Mouse (Mus musculus) forebrain, embryonic 14.5 days (tissue): ENCODE data around the gene Tnfaip8l3. TPM values are rescaled to one million over a fixed set of nuclear protein-coding genes. Genes with fewer than 3 reads are reported as not detected.

Experiments
- ATAC-seq: fragments of 200-750 bp; cut with Nextera tagmentation; 2 replicates; pipeline ENCODE4 v1.8.0; 2017; ENCODE audit warnings: mild to moderate bottlenecking, moderate library complexity
- DNase-seq: peaks from one replicate; pipeline ENCODE4 v3.0.0-alpha.2; 2015; ENCODE audit warnings: low spot score
- H3K27ac ChIP-seq: fragments of 300-500 bp; sonication (generic); 2 replicates; pipeline ENCODE4 v1.5.1; 2014; ENCODE audit warnings: low read depth, mild to moderate bottlenecking, control low read depth, low read length, moderate library complexity
- H3K27me3 ChIP-seq: fragments of 300-500 bp; sonication (generic); replicated peaks from 2 replicates; pipeline ENCODE4 v1.6.1; 2014; ENCODE audit warnings: low read length, control low read depth, mixed read lengths; ENCODE audit not compliant: control insufficient read depth, insufficient read depth
- H3K36me3 ChIP-seq: fragments of 300-500 bp; sonication (generic); 2 replicates; pipeline ENCODE4 v1.6.1; 2014; ENCODE audit warnings: low read length, control low read depth; ENCODE audit not compliant: control insufficient read depth, insufficient read depth
- H3K4me1 ChIP-seq: fragments of 300-500 bp; sonication (generic); 2 replicates; pipeline ENCODE4 v1.6.1; 2014; ENCODE audit warnings: antibody characterized with exemption, low read length, control low read depth; ENCODE audit not compliant: control insufficient read depth, insufficient read depth
- H3K4me2 ChIP-seq: fragments of 300-500 bp; sonication (generic); 2 replicates; pipeline ENCODE4 v1.6.1; 2014; ENCODE audit warnings: mild to moderate bottlenecking, control low read depth, low read length
- H3K4me3 ChIP-seq: fragments of 300-500 bp; sonication (generic); 2 replicates; pipeline ENCODE4 v1.5.1; 2014; ENCODE audit warnings: low read depth, low read length, control low read depth
- H3K9ac ChIP-seq: fragments of 300-500 bp; sonication (generic); 2 replicates; pipeline ENCODE4 v1.6.1; 2014; ENCODE audit warnings: mild to moderate bottlenecking, low read length, control low read depth, moderate library complexity
- H3K9me3 ChIP-seq: fragments of 300-500 bp; sonication (generic); replicated peaks from 2 replicates; pipeline ENCODE4 v1.6.1; 2016; ENCODE audit warnings: low read length, control low read depth, mixed read lengths; ENCODE audit not compliant: control insufficient read depth
- WGBS: fragments of 180-500 bp; shearing (Covaris S2); extraction: QIAGEN DNeasy Blood & Tissue Kit; methylation state at CpG from one replicate; pipeline ENCODE4 v1.1.7; 2014; 5-methylcytosine and 5-hydroxymethylcytosine counted together
- polyA plus RNA-seq: library from polyadenylated mRNA; unstranded; fragments of >200 nt; fragmentation: Nextera tagmentation; extraction: Ambion mirVana; gene quantifications from 2 replicates; pipeline ENCODE4 v1.2.1, GENCODE M21; 2014

Gene Tnfaip8l3
- polyA plus RNA-seq, 1 experiment from 2014 or later, result 0.52 TPM

DNA sequence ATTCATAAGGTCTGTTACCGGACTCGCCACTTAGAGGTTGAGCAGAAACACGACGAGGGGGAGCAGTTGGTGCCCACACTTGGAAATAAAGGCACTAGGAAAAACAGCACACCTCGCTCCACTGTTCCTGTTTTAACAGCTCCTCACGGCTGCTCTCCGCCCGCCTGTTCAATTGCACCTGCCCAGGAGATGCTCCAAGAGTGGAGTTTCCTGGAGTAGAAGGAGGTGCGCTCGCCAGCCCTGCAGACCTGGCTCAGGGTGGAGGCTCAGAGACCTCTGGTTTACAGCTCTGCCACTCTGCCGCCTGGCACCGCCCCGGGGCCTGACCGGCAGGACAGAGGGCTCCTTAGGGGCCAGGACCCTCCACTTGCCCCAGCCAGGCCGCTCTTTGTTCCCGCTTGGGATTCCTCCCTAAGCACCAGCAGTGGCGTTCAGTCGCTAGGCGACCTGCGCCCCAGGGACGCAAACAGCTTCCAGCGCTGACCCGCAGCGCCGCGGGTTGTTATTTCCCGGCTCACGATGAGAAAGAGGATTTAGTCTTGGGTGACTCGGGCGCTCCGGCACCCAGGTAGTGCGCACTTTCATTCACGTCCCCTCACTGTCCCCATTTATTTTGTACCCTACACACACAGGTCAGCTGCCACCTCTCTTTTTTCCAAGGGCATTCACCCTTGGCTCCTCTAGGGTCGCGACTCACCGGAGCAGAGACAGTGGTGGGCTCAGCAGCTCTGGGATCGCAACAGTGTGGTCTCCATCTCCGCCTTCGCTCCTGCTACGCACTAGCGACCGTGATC is 93.7 kb downstream of the Tnfaip8l3 start:
- no peaks in the 10 kb centered on the region; the same call in 1 of the 2 replicates for H3K27me3 ChIP-seq
- peak; percentile 63 for DNase-seq
- peak overlapping the region; percentile 75 for H3K4me3 ChIP-seq
- peak overlapping the region; percentile 82 for H3K27ac ChIP-seq
- H3K9me3 ChIP-seq, result no peaks in the 10 kb centered on the region
- peak overlapping the region; percentile 89 for H3K4me2 ChIP-seq
- H3K4me1 ChIP-seq, result no peaks in the 10 kb centered on the region; the same call in 1 of the 2 replicates
- ATAC-seq, result peak; percentile 62
- under 1% methylated on average over 42 of the region's 42 CpGs for WGBS
- H3K36me3 ChIP-seq, result no peaks in the 10 kb centered on the region
- H3K9ac ChIP-seq, result peak overlapping the region; percentile 84

DNA sequence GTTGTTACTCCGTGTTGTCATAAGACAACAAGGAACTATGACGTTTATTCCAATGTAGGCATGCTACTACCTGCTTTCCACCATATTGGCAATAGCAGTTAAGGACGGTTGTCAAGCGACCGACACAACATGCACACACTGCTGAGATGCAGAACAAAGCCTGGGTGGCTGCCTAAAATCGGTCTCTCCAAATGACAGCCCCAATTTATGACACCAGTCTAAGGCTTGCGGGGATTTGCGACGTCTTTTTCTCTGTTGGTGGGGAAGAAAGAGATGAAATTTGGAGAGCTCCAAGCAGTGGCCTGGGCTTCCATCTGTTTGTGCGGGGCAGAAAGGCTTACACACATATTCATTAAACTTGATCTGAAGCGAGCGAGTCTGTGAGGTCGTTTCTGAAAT is 94.3 kb downstream of the Tnfaip8l3 start:
- Histone ChIP-seq H3K27ac (peak overlapping the region; percentile 82), H3K9ac (peak overlapping the region; percentile 84), H3K36me3 (no peaks in the 10 kb centered on the region), H3K4me1 (no peaks in the 10 kb centered on the region; the same call in 1 of the 2 replicates), H3K9me3 (no peaks in the 10 kb centered on the region), H3K4me3 (peak overlapping the region; percentile 75), H3K27me3 (no peaks in the 10 kb centered on the region; the same call in 1 of the 2 replicates), H3K4me2 (peak overlapping the region; percentile 89)
- ATAC-seq, result peak; percentile 28
- WGBS, result 13% methylated on average over 13 of the region's 13 CpGs
- DNase-seq, result peak; percentile 60

Other genes starting within 250 kb of the Tnfaip8l3 start
- 0.99 and 2.0 TPM in 2 replicates for gene Sln, start 218.2 kb downstream of the Tnfaip8l3 start, polyA plus RNA-seq
- 11.6 and 19.5 TPM in 2 replicates for gene Elmod1, start 93.1 kb downstream of the Tnfaip8l3 start, polyA plus RNA-seq
- 0.19 and 0.72 TPM in 2 replicates for gene Cyp19a1, start 199.7 kb upstream of the Tnfaip8l3 start, polyA plus RNA-seq
- gene Gldn, start 218.1 kb upstream of the Tnfaip8l3 start, polyA plus RNA-seq, result 0.20 and 0.27 TPM in 2 replicates